Mouse (Mus musculus): ENCODE results near the gene Fxyd2.

Gene Fxyd2

DNA sequence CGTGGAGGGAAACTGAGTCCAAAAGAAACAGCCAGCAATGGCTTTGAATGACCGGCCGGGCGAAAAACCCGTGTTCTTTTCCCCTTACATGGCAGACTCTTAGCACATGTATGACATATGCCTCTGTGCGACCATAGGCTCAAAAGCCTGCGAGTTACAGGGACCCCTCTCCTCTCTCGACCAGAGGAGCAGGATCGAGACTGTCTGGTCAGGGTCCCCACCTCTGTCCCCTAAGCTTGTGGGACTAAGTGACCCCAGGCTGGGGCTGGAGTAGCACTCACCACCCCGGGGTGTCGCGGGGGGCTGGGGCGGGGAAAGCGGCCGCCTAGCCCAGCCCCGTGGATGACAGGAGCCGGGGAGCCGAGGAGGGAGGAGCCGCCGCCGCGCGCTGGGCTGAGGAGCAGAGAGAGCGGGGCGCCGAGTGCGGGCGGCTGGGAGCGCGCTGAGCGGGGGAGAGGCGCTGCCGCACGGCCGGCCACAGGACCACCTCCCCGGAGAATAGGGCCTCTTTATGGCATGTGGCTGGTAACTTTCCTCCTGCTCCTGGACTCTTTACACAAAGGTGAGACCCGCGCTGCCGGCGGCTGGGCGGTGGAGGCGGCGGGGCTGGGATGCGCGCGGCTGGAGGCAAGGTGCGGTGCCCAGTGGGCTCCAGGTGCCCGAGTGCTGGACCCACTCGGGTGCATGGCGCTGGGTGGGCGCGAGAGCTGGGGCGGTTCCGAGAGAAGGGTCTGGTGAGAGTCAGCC is 30.7 kb downstream of the Fxyd2 start:
- no peak for DNase-seq (ENCODE audit: low spot score)

DNA sequence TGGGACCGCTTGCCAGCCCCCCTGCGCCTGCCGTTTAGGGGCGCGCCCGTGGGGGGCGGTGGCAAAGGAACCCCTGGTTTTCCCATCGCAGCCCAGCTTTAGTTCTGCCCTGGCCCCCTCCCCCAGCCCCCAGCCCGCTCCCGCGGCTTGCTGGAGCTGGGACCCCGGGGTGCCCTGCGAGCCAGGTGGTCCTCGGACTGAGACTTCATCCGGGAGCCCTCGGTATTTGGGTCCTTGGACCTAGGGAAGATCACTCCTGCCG is 31.2 kb downstream of the Fxyd2 start:
- DNase-seq (ENCODE audit: low spot score): no peak

DNA sequence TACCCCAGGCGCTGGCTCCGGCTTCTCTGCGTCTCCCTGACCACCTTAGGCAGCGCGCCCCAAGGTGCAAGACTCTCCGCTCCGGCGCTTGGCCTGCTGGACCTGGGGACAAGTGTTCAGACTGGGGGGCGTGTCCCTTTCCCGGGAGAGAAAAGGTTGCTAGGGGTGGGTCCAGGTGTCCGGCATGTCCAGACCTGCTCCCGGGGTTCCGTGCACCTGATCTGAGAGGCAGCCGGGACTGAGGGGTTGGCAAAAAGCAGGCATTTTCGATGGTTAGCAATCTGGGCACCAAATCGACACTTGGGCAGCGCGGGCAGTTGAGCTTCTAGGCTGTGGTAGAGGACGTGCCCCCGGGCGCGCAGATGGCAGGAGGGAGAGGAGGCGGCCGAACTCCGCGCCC is 31.7 kb downstream of the Fxyd2 start:
- DNase-seq (ENCODE audit: low spot score): no peak

DNA sequence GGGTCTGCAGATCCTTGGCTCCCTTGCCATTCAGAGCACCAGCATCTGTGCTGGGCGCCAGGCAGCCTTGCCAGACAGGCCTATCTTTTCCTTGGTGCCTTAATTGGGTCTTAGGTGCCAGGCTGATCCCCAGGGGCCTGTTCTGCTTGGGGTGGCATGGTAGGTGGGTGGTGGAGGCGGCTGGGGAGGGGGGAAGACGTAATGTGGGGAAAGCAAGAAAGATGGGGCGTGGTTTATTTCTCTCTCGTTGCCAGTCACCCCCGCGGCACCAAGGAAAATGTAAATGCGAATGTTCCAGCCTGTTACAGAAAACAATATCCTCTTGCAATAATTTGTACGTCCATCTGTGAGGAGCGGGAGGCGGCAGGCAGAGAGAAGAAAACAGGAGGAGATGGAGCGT is 33.2 kb downstream of the Fxyd2 start:
- no peak for DNase-seq (ENCODE audit: low spot score)

DNA sequence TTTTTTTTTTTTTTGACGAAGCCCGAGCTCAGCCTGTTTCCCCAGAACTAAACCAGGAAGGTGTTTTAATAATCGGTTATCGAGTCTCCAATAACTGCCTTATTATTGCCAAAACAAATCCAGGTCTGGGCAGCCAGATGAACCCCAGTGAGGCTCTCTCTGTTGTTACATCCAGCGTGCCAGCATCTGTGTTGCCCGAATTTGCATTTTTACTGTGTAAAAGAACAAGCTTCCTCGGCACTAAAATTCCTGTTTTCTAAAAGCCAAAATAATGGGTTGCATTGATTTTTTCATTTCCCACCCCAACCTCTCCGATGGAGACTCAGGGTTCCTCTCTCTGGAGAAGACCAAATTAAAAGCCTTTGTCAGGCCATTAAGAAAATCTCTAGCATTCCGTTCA is 33.6 kb downstream of the Fxyd2 start:
- DNase-seq (ENCODE audit: low spot score): no peak

DNA sequence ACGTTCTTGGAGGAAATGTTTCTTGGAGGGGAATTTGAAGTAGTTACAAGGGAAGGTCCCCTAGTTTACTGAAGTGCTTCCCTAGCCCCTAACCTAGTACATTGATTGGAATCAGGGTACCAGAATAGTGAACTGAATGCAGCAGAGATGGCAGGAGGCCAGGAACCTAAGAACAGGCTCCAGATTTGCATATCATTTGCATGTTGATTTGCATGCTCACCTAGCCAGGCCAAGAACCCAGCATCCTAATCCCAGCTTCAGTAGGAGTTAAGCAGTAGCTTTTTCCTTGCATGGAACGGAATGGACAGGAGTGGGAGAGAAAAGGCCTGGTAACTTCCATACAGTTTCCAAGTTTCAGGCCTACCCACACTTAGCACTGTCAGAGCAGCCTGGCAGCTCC is 34.7 kb downstream of the Fxyd2 start:
- DNase-seq (ENCODE audit: low spot score): no peak

DNA sequence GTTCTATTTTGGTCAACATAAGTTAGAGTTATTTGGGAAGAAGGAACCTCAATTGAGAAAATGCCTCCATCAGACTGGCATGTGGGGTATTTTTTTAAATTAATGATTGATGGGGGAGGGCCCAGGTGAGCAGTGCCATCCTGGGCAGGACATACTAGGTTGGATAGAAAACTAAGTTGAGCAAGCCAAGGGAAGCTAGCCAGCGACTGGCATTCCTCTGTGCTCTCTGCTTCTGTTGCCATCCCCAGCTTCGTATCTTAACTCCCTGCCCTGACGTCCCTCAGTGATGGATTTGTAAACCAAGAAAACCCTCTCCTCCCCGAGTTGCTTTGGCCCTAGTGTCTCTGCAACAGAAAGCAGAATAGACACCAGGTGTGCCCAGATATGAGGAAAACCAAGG is 39.6 kb downstream of the Fxyd2 start:
- no peak for DNase-seq (ENCODE audit: low spot score)

DNA sequence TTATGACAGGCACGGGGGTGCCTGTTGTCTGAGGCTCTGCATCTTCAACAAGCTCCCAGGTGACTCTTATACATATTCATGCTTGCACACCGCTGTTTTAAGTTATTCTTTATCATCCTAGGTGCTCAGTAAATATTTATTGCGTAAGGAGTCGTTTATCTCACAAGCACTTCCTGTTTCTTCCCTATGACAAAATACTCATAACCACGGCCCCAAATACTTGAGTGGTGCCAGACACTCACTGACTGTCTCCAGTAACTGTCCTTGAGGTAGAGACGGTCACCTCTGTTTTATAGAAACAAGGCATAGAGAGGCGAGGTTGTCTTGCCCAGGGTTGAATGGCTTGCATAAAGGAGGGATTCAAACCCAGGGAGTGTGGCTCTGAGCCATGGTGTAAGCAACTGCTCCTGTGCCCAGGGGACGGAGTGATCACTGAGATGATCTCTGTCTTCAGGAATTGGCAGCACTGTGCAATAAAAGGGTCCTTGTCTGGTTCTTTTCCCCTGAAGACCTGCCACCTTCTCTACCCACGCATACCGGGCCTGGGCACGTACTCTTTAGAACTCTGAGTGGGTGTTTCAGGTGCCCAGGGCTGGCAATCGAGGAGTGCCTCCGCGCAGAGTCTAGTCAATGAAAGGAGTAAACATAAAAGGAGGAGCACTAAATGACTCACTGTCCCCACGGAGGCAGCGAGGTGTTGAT is 40.8 kb downstream of the Fxyd2 start:
- no peak for DNase-seq (ENCODE audit: low spot score)

DNA sequence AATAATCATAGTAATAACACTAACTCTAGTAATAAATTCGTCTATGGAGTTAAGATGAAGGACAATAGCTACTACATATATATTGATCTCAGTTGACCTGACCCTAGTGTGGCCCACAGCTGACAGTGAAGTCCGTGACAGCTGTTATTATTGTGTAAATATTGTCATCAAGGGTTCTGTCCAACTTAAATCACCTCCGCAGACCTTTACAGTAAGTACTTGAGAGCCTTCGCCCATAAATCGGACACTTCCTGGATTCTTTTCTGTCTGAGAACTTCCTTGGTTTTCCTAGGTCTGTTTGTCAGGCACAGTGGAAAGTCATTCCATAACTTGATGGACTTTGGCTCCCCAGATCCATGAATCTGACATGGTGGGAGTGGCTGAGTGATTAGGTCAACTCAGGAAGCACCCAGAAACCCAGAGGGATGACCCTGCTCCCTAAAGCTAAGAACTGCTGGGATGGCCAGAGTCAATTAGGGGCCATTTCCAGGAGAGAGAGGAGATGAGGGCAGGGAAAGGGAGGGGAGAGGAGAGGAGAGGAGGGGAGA is 44.9 kb downstream of the Fxyd2 start:
- no peak for DNase-seq (ENCODE audit: low spot score)

DNA sequence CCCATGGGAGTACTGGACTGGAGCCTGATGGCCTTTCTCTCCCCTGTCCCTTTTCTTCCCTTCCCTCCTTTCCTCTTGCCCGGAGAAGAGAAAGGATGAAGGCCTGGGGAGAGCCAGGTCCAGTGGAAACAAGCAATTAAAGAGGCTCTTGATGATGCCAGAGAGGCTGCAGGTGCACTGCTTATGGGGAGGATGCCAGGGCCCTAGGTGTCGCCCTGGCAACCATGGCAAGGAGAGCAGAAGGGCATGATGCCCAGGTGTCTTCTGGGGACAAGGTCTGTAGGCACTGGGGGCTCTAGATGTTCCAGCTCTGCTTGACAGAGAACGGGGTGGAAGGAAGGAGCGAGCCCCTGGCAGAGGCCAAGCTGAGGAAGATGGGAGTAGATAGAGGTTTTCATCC is 50.2 kb downstream of the Fxyd2 start:
- DNase-seq (ENCODE audit: low spot score): no peak

DNA sequence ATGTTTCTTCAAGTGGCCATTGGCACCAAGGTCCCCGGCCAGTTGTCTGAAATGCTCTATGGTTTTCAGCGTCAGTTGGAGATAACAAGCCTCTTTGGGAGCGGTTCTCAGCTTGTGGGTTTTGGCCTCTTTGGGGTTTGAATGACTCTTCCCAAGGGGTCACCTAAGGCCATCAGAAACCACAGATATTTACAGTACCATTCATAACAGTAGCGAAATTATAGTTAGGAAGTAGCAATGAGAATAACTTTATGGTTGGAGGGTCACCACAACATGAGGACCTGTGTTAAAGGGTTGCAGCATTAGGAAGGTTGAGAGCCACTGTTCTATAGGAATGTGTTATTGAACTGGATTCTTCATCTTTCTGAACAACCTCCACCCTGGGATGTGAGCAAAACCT is 51.9 kb downstream of the Fxyd2 start:
- DNase-seq (ENCODE audit: low spot score): no peak

DNA sequence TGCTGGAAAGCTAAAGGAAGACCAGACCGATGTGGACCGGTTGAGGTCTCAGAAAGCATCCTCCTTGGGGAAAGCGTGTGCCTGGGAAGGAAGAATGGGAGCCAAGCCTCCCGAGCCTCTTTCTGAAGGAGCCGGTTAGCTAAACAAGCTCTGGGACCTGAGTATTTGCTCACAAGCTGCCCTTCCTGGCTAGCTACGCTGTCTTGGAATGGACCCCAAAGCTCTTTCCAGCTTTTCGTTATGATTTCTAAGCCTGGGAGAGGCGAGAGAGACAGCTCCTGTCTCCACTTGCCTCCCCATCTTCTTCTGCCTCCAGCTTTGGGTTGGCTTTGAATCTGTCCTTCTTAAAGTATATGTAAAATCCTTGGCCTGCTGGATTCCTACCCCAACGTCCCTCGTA is 54.6 kb downstream of the Fxyd2 start:
- no peak for DNase-seq (ENCODE audit: low spot score)

DNA sequence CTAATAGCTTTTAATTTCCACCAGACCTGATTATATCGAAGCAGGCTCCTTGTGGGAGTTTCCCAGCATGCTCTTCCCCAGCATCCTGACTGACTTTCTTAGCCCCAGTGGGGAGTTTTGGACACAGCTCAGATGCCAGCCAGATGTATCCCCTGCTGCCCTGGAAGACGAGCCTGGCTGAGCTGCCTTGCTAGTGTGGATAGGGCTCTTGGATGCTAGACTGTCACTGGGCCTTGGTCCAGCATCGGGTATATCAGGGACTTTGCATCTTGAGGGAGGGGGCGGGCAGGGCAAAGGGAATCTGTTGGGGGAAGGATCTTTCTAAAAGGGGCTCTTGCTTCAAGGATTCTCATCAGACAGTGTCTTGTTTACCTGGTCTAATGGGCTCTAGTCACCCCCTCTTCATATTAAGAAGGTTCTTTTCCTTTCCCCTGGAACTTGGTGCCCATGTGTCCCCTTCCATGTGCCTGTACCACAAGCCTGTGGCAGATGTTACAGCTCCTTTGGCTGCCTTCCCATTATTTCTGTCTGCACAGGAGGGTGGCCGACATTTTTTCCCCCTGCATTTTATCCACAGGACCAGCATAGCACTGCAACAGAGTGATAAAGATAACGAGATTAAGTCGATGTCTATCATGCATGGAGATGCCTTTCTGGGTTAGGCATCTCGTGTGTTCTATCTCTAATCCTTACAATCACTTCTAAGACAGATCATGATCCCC is 55.6 kb downstream of the Fxyd2 start:
- DNase-seq (ENCODE audit: low spot score): no peak

DNA sequence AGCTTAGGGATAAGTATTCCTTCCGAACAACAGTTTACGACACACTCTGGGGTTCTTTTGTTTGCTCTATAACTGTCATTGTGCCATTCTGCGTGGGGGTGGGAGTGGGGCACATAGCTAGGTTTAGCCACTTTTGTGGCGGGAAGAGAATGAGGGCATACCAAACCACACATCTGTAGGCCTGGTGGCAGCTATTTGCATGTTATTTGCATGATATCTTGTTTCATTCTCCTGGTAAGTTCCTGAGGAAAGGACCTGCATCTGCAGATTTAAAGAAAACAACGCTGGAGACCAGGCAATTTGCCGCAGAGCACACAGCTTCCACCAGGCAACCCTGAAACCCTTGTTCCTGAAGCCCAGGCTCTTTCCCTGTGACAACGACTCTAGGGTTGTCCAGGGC is 57.7 kb downstream of the Fxyd2 start:
- DNase-seq (ENCODE audit: low spot score): no peak

DNA sequence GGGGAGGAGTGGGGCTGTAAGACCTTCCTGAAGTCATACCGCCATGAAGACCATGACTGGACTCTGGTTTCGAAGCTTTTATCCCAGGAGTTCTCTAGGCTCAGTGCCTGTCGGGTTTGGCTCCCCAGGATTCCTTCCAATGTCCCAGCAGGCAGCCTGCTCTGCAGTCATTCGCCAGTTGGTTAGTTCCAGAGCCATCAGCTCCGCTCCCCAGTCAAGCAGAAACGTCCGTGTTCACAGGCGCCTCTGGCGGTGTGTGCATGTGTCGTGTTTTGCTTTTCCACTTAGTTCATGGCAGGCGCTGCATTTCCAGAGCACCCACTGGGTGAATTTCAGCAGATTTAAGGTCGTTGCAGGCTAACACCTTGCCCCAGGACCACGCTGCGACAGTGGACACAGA is 58.9 kb downstream of the Fxyd2 start:
- DNase-seq (ENCODE audit: low spot score): no peak
